Mouse (Mus musculus): Measurements from ENCODE around the gene Ube2c.

Gene Ube2c

GRCm38 (mm10) chr2:164761502-164761901, 8.2 kb upstream of the Ube2c start:
- no peak for DNase-seq (ENCODE audit: low read depth in 1 of 2, low spot score in 2 of 2)

GRCm38 (mm10) chr2:164761971-164762370, 7.7 kb upstream of the Ube2c start:
- DNase-seq (ENCODE audit: low read depth in 1 of 2, low spot score in 2 of 2): no peak

- DNase-seq (ENCODE audit: low read depth in 1 of 2, low spot score in 2 of 2): no peak
Observed at GRCm38 (mm10) chr2:164762593-164762992, 7.1 kb upstream of the Ube2c start.

- no peak for DNase-seq (ENCODE audit: low read depth in 1 of 2, low spot score in 2 of 2)
Observed at GRCm38 (mm10) chr2:164765841-164766240, 3.9 kb upstream of the Ube2c start.

DNA sequence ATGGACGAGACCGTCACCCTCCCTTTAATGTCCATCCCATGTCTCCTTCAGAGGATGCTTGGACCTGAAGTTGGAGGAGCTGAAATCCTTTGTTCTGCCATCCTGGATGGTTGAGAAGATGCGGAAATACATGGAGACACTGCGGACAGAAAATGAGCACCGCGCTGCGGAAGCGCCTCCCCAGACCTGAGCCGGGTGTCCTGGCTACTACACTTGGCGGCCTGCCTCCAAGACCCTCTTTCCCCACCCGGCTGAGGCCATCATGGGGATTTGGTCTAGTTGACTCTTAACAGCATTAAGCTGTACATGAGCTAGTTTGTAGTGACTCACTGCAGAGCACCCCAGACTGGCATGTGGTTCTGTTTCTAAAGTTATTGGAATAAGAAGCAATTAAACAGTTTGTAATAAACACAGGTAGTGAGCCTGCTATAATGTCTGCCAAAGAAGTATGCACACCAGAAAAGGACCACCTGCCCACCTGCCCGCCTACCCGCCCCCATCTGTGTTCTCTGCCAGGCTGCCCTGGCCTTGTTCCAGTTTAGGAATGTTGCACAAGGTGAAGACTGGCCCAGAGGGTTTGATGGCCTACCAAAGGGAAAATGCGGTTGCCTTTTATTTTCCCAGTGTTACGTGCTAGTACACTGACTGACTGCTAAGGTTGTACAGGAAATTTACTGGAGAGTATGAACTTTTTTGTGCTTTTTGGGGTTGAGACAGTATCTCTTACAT, 1.7 kb upstream of the Ube2c start:
- DNase-seq (ENCODE audit: low read depth in 1 of 2, low spot score in 2 of 2): no peak

DNA sequence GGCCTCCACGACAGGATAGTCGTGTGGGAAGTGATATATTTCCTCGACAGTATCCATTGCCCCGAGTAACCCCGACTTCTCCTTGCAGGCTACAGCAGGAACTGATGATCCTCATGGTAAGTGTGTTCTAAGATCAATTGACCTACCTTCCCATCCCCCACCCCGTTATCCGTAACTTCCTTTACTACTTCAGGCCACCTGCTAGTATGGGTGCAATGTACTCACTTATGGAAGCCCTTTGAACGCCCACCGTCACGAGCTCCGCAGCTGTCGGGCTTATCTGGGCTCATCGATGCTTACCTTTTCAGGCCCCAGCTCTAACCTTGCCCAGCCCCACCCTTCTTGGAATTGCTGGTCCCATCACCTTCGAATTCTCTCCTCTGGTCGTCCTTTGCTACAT, 581 bp downstream of the Ube2c start:
- no peak for DNase-seq (ENCODE audit: low read depth in 1 of 2, low spot score in 2 of 2)

- DNase-seq (ENCODE audit: low read depth in 1 of 2, low spot score in 2 of 2): no peak
Observed at GRCm38 (mm10) chr2:164771123-164771522, 1.4 kb downstream of the Ube2c start.

GRCm38 (mm10) chr2:164773229-164773988, 3.7 kb downstream of the Ube2c start:
- no peak for DNase-seq (ENCODE audit: low read depth in 1 of 2, low spot score in 2 of 2)

DNA sequence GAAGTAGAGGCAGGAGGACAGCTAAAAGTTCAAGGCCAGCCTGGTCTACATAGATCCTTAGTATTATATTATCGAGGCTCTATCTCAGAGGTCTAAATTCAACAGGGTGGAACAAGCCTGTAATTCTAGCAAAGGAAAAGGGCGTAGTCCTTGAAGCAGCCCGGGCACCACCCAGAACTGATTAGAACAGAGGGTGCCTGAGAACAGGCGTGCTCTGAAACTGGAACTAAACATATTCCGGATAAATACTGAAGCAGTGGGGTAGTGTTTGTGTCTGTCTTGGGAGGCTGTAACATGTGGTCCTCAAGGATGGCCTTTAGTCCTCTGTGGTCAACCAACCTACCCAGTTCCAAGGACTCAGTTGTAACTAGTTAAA, 4.3 kb downstream of the Ube2c start:
- DNase-seq (ENCODE audit: low read depth in 1 of 2, low spot score in 2 of 2): no peak

DNA sequence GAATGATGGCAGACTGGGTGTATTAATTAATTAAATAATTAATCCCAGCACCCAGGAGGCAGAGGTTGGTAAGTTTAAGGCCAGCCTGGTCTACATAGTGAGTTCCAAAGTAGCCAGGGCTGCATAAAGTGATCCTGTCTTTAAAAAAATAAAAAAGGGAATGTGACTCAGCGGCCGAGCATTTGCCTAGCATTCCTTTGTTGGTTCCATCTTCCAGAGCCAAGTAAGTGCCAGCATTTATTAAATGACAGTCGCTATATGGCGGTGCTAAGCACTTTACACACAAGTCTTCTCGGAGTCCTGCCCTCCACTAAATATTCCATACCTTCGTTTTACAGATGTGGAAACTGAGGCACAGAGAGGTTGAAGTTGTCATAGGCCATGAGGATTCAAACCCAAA, 6.4 kb downstream of the Ube2c start:
- no peak for DNase-seq (ENCODE audit: low read depth in 1 of 2, low spot score in 2 of 2)

DNA sequence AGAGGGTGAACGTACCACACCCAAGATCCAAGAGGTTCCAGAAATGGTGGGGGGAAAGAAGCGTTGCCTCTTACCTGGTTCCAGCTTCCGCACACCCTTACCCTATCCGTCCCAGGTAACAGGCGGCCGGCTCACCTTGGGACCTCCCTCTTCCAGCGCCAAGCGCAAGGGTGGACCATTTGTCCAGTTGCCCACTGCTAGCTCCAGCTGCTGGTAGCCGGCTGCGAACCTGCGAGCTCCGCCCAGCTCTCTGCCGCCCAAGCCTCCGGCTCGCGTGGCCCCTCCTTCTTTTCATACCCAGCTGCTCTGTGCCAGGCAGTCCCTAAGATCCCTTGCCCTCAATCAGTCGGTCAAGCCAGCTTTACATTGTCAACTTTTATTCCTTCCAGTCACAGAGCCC, 7.1 kb downstream of the Ube2c start:
- no peak for DNase-seq (ENCODE audit: low read depth in 1 of 2, low spot score in 2 of 2)

GRCm38 (mm10) chr2:164777246-164778014, 7.7 kb downstream of the Ube2c start:
- DNase-seq (ENCODE audit: low read depth in 1 of 2, low spot score in 2 of 2): no peak

DNA sequence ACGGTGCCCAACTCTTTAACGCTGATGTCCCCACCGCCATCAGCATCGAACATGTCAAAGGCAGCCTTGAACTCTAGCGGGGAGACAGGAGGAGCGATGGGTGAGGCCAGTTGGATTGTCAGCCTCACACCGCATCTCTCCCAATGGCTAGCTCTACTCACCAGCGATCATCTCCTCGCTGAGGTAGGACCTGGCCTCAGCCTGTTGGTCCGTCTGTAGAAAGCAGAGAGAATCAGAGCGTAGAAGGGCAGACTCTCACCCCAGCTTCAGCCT, 8.3 kb downstream of the Ube2c start:
- no peak for DNase-seq (ENCODE audit: low read depth in 1 of 2, low spot score in 2 of 2)

DNA sequence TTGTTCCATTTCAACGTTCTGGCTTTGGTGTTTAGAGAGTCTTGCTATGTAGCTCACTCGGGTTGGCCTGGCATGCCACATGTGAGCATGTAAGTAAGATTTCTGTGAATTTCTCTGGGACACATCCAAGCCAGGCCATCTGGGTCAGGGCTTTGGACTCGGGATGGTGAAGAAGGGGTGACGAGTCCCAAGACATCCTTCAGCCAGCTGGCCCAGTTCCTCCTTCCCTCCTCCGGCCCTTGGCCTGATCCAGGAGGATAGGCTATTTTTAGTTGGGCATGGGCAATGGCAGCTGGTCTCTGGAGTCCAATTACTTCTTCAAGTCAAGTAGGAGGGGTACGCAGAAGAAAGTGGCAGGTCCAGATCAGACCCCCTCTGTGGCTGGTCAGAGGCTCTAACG, 9.1 kb downstream of the Ube2c start:
- no peak for DNase-seq (ENCODE audit: low read depth in 1 of 2, low spot score in 2 of 2)

GRCm38 (mm10) chr2:164779481-164780086, 9.9 kb downstream of the Ube2c start, which contains the start of gene Tnnc2:
TSS of gene Tnnc2 (minus strand) at chr2:164779967.
- no peak for DNase-seq (ENCODE audit: low read depth in 1 of 2, low spot score in 2 of 2)

GRCm38 (mm10) chr2:164781876-164782275, 12.2 kb downstream of the Ube2c start:
- no peak for DNase-seq (ENCODE audit: low read depth in 1 of 2, low spot score in 2 of 2)

- DNase-seq (ENCODE audit: low read depth in 1 of 2, low spot score in 2 of 2): no peak
Observed at GRCm38 (mm10) chr2:164783926-164784581, 14.4 kb downstream of the Ube2c start.

DNA sequence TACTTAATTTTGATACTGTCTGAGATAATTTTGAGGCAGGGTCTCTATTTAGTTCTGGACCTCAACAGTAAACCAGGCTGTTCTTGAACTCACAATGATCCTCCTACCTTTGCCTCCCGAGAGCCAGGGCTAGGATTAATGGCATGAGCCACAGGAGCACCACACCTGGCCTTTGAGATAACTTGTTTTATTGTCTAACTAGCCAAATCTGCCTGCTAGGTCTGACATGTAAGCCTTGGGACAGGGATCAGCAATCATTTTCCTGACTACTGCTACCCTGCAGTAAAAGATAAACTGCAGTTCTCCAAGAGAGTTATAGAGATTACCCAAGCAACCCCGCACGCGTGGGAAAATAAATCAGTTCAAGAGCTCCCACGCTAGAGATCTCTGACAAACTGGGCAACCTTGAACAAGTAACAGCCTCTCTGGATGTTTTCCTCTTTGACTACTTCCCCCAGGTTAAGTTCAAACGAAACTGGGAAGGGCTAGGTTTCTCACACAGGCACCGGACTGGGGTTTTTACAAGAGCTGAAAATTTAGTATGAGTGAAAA, 15.2 kb downstream of the Ube2c start:
- no peak for DNase-seq (ENCODE audit: low read depth in 1 of 2, low spot score in 2 of 2)

GRCm38 (mm10) chr2:164785481-164786387, 16.0 kb downstream of the Ube2c start, which contains the start of gene Snx21:
TSS of gene Snx21 (plus strand) at chr2:164785823.
- peak in 1 of 2 experiments; percentile 47 for DNase-seq (ENCODE audit: low read depth in 1 of 2, low spot score in 2 of 2)

- DNase-seq (ENCODE audit: low read depth in 1 of 2, low spot score in 2 of 2): no peak
Observed at GRCm38 (mm10) chr2:164786388-164786885, 16.7 kb downstream of the Ube2c start.
